Mouse (Mus musculus): ENCODE measurements at regions not wholly inside any gene's neighbourhood (a gene's known extent, or its start where the extent isn't known, plus 50 kb on each side); places are given as distances from the start of the nearest gene placed in this dataset.

GRCm38 (mm10) chr14:45799286-45799685 lies 141.3 kb upstream of the Ddhd1 start:
- TF ChIP-seq CTCF (IDR thresholded peaks at IDR 0.05; ENCODE audit: low read depth): no peak
- no peak for TF ChIP-seq EP300 (IDR thresholded peaks at IDR 0.05; ENCODE audit: low read depth)
- Histone ChIP-seq H3K9me3 (ENCODE audit: control insufficient read depth, low read length) (no peaks in the 10 kb centered on the region; the same call in 1 of the 2 replicates), H3K4me1 (replicated peaks; ENCODE audit: control insufficient read depth in 2 of 2, insufficient read depth in 2 of 2, low read length in 1 of 2) (no peaks in the 10 kb centered on the region), H3K27me3 (ENCODE audit: control insufficient read depth, insufficient read depth, low read length) (no peaks in the 10 kb centered on the region), H3K4me2 (ENCODE audit: low read depth) (no peak overlapping the region), H3K36me3 (replicated peaks; ENCODE audit: control insufficient read depth, insufficient read depth, low read depth) (no peaks in the 10 kb centered on the region), H3K4me3 (ENCODE audit: insufficient read depth in 1 of 2, low read depth in 2 of 2, low read length in 2 of 2) (no peak overlapping the region), H3K27ac (no peak overlapping the region), H3K9ac (replicated peaks) (no peak overlapping the region)
- DNase-seq (ENCODE audit: low read depth in 3 of 3, low spot score in 3 of 3) (no peak), ATAC-seq (ENCODE audit: insufficient read depth) (no peak)
- 52% methylated on average over 2 of the region's 2 CpGs for WGBS (ENCODE audit: insufficient replicate concordance)

- ATAC-seq (ENCODE audit: insufficient read depth) (no peak), DNase-seq (ENCODE audit: low read depth in 3 of 3, low spot score in 3 of 3) (no peak)
- H3K4me3 ChIP-seq (ENCODE audit: insufficient read depth in 1 of 2, low read depth in 2 of 2, low read length in 2 of 2): no peak overlapping the region
- no peak overlapping the region for H3K4me2 ChIP-seq (ENCODE audit: low read depth)
- H3K9me3 ChIP-seq (ENCODE audit: control insufficient read depth, low read length): no peaks in the 10 kb centered on the region
- no peak overlapping the region for H3K27ac ChIP-seq
- H3K9ac ChIP-seq (replicated peaks): no peak overlapping the region
- no peaks in the 10 kb centered on the region for H3K27me3 ChIP-seq (ENCODE audit: control insufficient read depth, insufficient read depth, low read length)
- H3K4me1 ChIP-seq (replicated peaks; ENCODE audit: control insufficient read depth in 2 of 2, insufficient read depth in 2 of 2, low read length in 1 of 2): no peaks in the 10 kb centered on the region
- 59% methylated on average over 3 of the region's 3 CpGs for WGBS (ENCODE audit: insufficient replicate concordance)
- no peak for TF ChIP-seq CTCF (IDR thresholded peaks at IDR 0.05; ENCODE audit: low read depth)
- no peak for TF ChIP-seq EP300 (IDR thresholded peaks at IDR 0.05; ENCODE audit: low read depth)
- no peaks in the 10 kb centered on the region for H3K36me3 ChIP-seq (replicated peaks; ENCODE audit: control insufficient read depth, insufficient read depth, low read depth)
Measured at GRCm38 (mm10) chr14:45805950-45806349, 148.0 kb upstream of the Ddhd1 start.

GRCm38 (mm10) chr14:45806726-45807280 lies 148.9 kb upstream of the Ddhd1 start:
- Histone ChIP-seq H3K36me3 (replicated peaks; ENCODE audit: control insufficient read depth, insufficient read depth, low read depth) (no peaks in the 10 kb centered on the region), H3K4me3 (ENCODE audit: insufficient read depth in 1 of 2, low read depth in 2 of 2, low read length in 2 of 2) (no peak overlapping the region), H3K9ac (replicated peaks) (no peak overlapping the region), H3K4me2 (ENCODE audit: low read depth) (no peak overlapping the region), H3K27me3 (ENCODE audit: control insufficient read depth, insufficient read depth, low read length) (no peaks in the 10 kb centered on the region), H3K27ac (no peak overlapping the region), H3K9me3 (ENCODE audit: control insufficient read depth, low read length) (no peaks in the 10 kb centered on the region), H3K4me1 (replicated peaks; ENCODE audit: control insufficient read depth in 2 of 2, insufficient read depth in 2 of 2, low read length in 1 of 2) (no peaks in the 10 kb centered on the region)
- DNase-seq (ENCODE audit: low read depth in 3 of 3, low spot score in 3 of 3): no peak
- WGBS (ENCODE audit: insufficient replicate concordance): 78% methylated on average over 7 of the region's 7 CpGs
- no peak for ATAC-seq (ENCODE audit: insufficient read depth)
- no peak for TF ChIP-seq EP300 (IDR thresholded peaks at IDR 0.05; ENCODE audit: low read depth)
- no peak for TF ChIP-seq CTCF (IDR thresholded peaks at IDR 0.05; ENCODE audit: low read depth)

GRCm38 (mm10) chr14:45807767-45808166 lies 149.8 kb upstream of the Ddhd1 start:
- Histone ChIP-seq H3K36me3 (replicated peaks; ENCODE audit: control insufficient read depth, insufficient read depth, low read depth) (no peaks in the 10 kb centered on the region), H3K4me3 (ENCODE audit: insufficient read depth in 1 of 2, low read depth in 2 of 2, low read length in 2 of 2) (no peak overlapping the region), H3K9me3 (ENCODE audit: control insufficient read depth, low read length) (no peaks in the 10 kb centered on the region), H3K4me2 (ENCODE audit: low read depth) (no peak overlapping the region), H3K9ac (replicated peaks) (no peak overlapping the region), H3K27me3 (ENCODE audit: control insufficient read depth, insufficient read depth, low read length) (no peaks in the 10 kb centered on the region), H3K27ac (no peak overlapping the region), H3K4me1 (replicated peaks; ENCODE audit: control insufficient read depth in 2 of 2, insufficient read depth in 2 of 2, low read length in 1 of 2) (no peaks in the 10 kb centered on the region)
- TF ChIP-seq CTCF (IDR thresholded peaks at IDR 0.05; ENCODE audit: low read depth): no peak
- no peak for TF ChIP-seq EP300 (IDR thresholded peaks at IDR 0.05; ENCODE audit: low read depth)
- DNase-seq (ENCODE audit: low read depth in 3 of 3, low spot score in 3 of 3) (no peak), ATAC-seq (ENCODE audit: insufficient read depth) (no peak)
- 77% methylated on average over 7 of the region's 7 CpGs for WGBS (ENCODE audit: insufficient replicate concordance)

GRCm38 (mm10) chr14:45809491-45809890 lies 151.5 kb upstream of the Ddhd1 start:
- DNase-seq (ENCODE audit: low read depth in 3 of 3, low spot score in 3 of 3) (no peak), ATAC-seq (ENCODE audit: insufficient read depth) (no peak)
- no peak overlapping the region for H3K4me2 ChIP-seq (ENCODE audit: low read depth)
- TF ChIP-seq CTCF (IDR thresholded peaks at IDR 0.05; ENCODE audit: low read depth): no peak
- TF ChIP-seq EP300 (IDR thresholded peaks at IDR 0.05; ENCODE audit: low read depth): no peak
- H3K4me1 ChIP-seq (replicated peaks; ENCODE audit: control insufficient read depth in 2 of 2, insufficient read depth in 2 of 2, low read length in 1 of 2): no peaks in the 10 kb centered on the region
- no peaks in the 10 kb centered on the region for H3K9me3 ChIP-seq (ENCODE audit: control insufficient read depth, low read length)
- H3K4me3 ChIP-seq (ENCODE audit: insufficient read depth in 1 of 2, low read depth in 2 of 2, low read length in 2 of 2): no peak overlapping the region
- no peaks in the 10 kb centered on the region for H3K27me3 ChIP-seq (ENCODE audit: control insufficient read depth, insufficient read depth, low read length)
- 77% methylated on average over 7 of the region's 7 CpGs for WGBS (ENCODE audit: insufficient replicate concordance)
- H3K27ac ChIP-seq: no peak overlapping the region
- H3K36me3 ChIP-seq (replicated peaks; ENCODE audit: control insufficient read depth, insufficient read depth, low read depth): no peaks in the 10 kb centered on the region
- no peak overlapping the region for H3K9ac ChIP-seq (replicated peaks)
